Mouse (Mus musculus): ENCODE results near the gene Ifna11. TPM values are rescaled to one million over a fixed set of nuclear protein-coding genes. Genes with fewer than 3 reads are reported as not detected.

Ifna11 gene
- polyA plus RNA-seq, 1 experiment from 2014 or later, result not detected

GRCm38 (mm10) chr4:88863309-88863708 is 43.5 kb downstream of the Ifna11 start:
- WGBS (ENCODE audit: insufficient replicate concordance), result 24% methylated on average over 7 of the region's 7 CpGs
- ATAC-seq, result no peak
- Histone ChIP-seq H3K4me1 (ENCODE audit: insufficient read depth) (peaks cover 10% of the 10 kb centered on the region), H3K9ac (replicated peaks) (no peak overlapping the region), H3K36me3 (replicated peaks; ENCODE audit: insufficient read depth, low read length) (no peaks in the 10 kb centered on the region), H3K27ac (ENCODE audit: low read depth) (no peak overlapping the region), H3K4me2 (ENCODE audit: low read depth, low read length) (no peak overlapping the region), H3K4me3 (ENCODE audit: low read depth, low read length) (no peak overlapping the region), H3K9me3 (ENCODE audit: low read length) (no peaks in the 10 kb centered on the region), H3K27me3 (ENCODE audit: insufficient read depth, low read length) (no peaks in the 10 kb centered on the region)
- DNase-seq, result no peak
- TF ChIP-seq CTCF (IDR thresholded peaks at IDR 0.05; ENCODE audit: low read depth) (no peak), EP300 (IDR thresholded peaks at IDR 0.05; ENCODE audit: low read depth) (no peak)

DNA sequence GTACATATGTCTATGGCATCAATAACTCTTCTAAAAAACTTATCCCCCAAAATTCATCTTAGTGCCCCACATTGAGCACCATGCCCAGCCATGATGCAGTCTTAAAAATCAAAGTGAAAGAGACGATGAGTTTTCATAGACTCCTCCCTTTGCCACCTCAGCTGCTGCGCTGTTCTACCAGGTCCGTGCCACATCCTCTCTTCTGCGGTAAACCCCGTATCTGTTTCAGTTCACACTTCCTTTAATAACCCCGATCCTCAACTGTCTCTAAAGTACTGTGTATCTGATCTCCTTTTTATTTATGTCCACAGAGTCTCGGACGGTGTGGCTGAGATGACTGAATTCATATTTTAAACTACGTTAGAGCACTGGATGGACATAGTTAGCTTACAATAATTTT is 44.8 kb downstream of the Ifna11 start:
- WGBS (ENCODE audit: insufficient replicate concordance), result 18% methylated on average over 9 of the region's 9 CpGs
- peak overlapping the region; percentile 55 for H3K4me2 ChIP-seq (ENCODE audit: low read depth, low read length)
- ATAC-seq, result peak; percentile 43

GRCm38 (mm10) chr4:88865011-88865569 is 45.3 kb downstream of the Ifna11 start:
- Histone ChIP-seq H3K27me3 (ENCODE audit: insufficient read depth, low read length) (no peaks in the 10 kb centered on the region), H3K27ac (ENCODE audit: low read depth) (peak overlapping the region; percentile 64), H3K9ac (replicated peaks) (no peak overlapping the region), H3K4me1 (ENCODE audit: insufficient read depth) (peaks cover 12% of the 10 kb centered on the region), H3K4me3 (ENCODE audit: low read depth, low read length) (peak overlapping the region; percentile 19; the same call in 1 of the 2 replicates), H3K4me2 (ENCODE audit: low read depth, low read length) (peak overlapping the region; percentile 55), H3K36me3 (replicated peaks; ENCODE audit: insufficient read depth, low read length) (no peaks in the 10 kb centered on the region), H3K9me3 (ENCODE audit: low read length) (no peaks in the 10 kb centered on the region)
- no peak for ATAC-seq
- whole genome bisulfite sequencing (ENCODE audit: insufficient replicate concordance), result 16% methylated on average over 6 of the region's 6 CpGs
- TF ChIP-seq EP300 (IDR thresholded peaks at IDR 0.05; ENCODE audit: low read depth) (no peak), CTCF (IDR thresholded peaks at IDR 0.05; ENCODE audit: low read depth) (no peak)
- no peak for DNase-seq

More for the DNA sequence above, 44.8 kb downstream of the Ifna11 start:
- no peaks in the 10 kb centered on the region for H3K27me3 ChIP-seq (ENCODE audit: insufficient read depth, low read length)
- no peak for DNase-seq
- H3K9ac ChIP-seq (replicated peaks), result no peak overlapping the region
- no peaks in the 10 kb centered on the region for H3K9me3 ChIP-seq (ENCODE audit: low read length)
- peaks cover 12% of the 10 kb centered on the region for H3K4me1 ChIP-seq (ENCODE audit: insufficient read depth)
- peak overlapping the region; percentile 19; the same call in 1 of the 2 replicates for H3K4me3 ChIP-seq (ENCODE audit: low read depth, low read length)
- peak overlapping the region; percentile 64 for H3K27ac ChIP-seq (ENCODE audit: low read depth)
- H3K36me3 ChIP-seq (replicated peaks; ENCODE audit: insufficient read depth, low read length), result no peaks in the 10 kb centered on the region
- TF ChIP-seq CTCF (IDR thresholded peaks at IDR 0.05; ENCODE audit: low read depth) (no peak), EP300 (IDR thresholded peaks at IDR 0.05; ENCODE audit: low read depth) (peak; percentile 58)

GRCm38 (mm10) chr4:88867366-88867925 is 47.7 kb downstream of the Ifna11 start:
- Histone ChIP-seq H3K9me3 (ENCODE audit: low read length) (no peaks in the 10 kb centered on the region), H3K4me3 (ENCODE audit: low read depth, low read length) (peak overlapping the region; percentile 65), H3K36me3 (replicated peaks; ENCODE audit: insufficient read depth, low read length) (no peaks in the 10 kb centered on the region), H3K27ac (ENCODE audit: low read depth) (no peak overlapping the region), H3K4me2 (ENCODE audit: low read depth, low read length) (peak overlapping the region; percentile 94), H3K9ac (replicated peaks) (peak overlapping the region; percentile 66), H3K4me1 (ENCODE audit: insufficient read depth) (peaks cover 12% of the 10 kb centered on the region), H3K27me3 (ENCODE audit: insufficient read depth, low read length) (no peaks in the 10 kb centered on the region)
- ATAC-seq, result peak; percentile 74
- TF ChIP-seq CTCF (IDR thresholded peaks at IDR 0.05; ENCODE audit: low read depth) (peak; percentile 97), EP300 (IDR thresholded peaks at IDR 0.05; ENCODE audit: low read depth) (no peak)
- WGBS (ENCODE audit: insufficient replicate concordance), result under 1% methylated on average over 8 of the region's 8 CpGs
- DNase-seq, result peak; percentile 85

DNA sequence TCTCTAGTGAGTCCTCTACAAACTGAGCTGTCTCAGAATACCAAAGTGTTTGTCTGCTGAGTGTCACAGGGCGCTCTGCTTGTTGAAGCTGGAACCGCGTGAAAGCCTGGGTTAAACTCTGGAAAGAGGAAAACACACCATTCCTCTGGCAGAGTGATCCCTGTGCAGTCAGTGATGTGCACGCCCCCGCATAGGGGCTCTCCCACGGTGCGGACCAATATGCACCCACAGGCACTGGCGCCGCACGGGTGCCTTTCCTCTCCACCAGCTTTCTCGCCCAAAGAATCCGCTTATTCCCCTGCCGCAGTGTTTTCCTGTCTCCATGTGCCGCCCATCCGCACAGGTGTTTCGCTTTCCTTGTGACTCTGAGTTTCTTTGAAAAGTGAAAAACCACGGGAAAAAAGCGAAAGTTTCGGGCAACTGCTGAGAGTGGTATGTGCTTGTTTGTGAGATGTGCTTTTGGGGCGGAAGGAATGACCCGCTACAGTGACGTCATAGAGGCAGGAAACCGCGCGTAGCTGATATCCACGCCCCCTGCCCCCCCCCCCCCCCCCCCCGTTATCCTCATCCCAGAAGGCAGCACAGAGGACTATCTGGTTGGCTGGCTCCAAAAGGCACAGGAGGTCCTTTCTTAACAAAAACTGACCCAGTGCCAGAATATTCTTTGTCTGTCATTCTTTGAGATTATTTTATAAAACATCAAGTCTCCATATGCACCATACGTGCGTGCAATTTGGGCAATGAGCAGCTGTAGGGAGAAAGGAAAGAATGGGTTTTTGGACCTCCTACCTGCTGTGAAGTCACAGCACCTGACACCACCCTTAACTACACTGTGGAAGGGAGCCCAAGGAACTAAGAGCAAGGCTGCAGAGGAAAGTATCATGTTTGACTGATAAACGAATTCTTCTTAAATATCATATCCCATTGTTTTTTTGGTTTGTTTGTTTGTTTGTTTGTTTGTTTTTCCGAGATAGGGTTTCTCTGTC is 48.5 kb downstream of the Ifna11 start:
- H3K4me3 ChIP-seq (ENCODE audit: low read depth, low read length), result peak overlapping the region; percentile 65
- TF ChIP-seq EP300 (IDR thresholded peaks at IDR 0.05; ENCODE audit: low read depth), result no peak
- TF ChIP-seq CTCF (IDR thresholded peaks at IDR 0.05; ENCODE audit: low read depth), result no peak

More for the DNA sequence above, 48.5 kb downstream of the Ifna11 start:
- H3K4me2 ChIP-seq (ENCODE audit: low read depth, low read length), result peak overlapping the region; percentile 94
- H3K36me3 ChIP-seq (replicated peaks; ENCODE audit: insufficient read depth, low read length), result no peaks in the 10 kb centered on the region
- 6% methylated on average over 30 of the region's 31 CpGs for WGBS (ENCODE audit: insufficient replicate concordance)
- ATAC-seq, result peak; percentile 70
- H3K9ac ChIP-seq (replicated peaks), result peak overlapping the region; percentile 66
- 0 out of 2 replicates have a peak overlapping the region, but pooled peaks have one; percentile 13 for H3K27ac ChIP-seq (ENCODE audit: low read depth)
- peaks cover 12% of the 10 kb centered on the region for H3K4me1 ChIP-seq (ENCODE audit: insufficient read depth)
- peak; percentile 74 for DNase-seq
- H3K27me3 ChIP-seq (ENCODE audit: insufficient read depth, low read length), result no peaks in the 10 kb centered on the region
- H3K9me3 ChIP-seq (ENCODE audit: low read length), result no peaks in the 10 kb centered on the region

Other genes starting within 250 kb of the Ifna11 start
- not detected in 2 replicates for gene Ifna14, start 248.2 kb upstream of the Ifna11 start, polyA plus RNA-seq (2015; fragmentation: Nextera tagmentation; extraction: Ambion mirVana)
- gene Ifna9, start 227.6 kb upstream of the Ifna11 start, polyA plus RNA-seq (2015; fragmentation: Nextera tagmentation; extraction: Ambion mirVana), result not detected in 2 replicates
- gene Ifna12, start 216.6 kb upstream of the Ifna11 start, polyA plus RNA-seq (2015; fragmentation: Nextera tagmentation; extraction: Ambion mirVana), result not detected in 2 replicates
- not detected in 2 replicates for gene C87499, start 185.5 kb upstream of the Ifna11 start, polyA plus RNA-seq (2015; fragmentation: Nextera tagmentation; extraction: Ambion mirVana)
- not detected in 2 replicates for gene Ifna13, start 175.5 kb upstream of the Ifna11 start, polyA plus RNA-seq (2015; fragmentation: Nextera tagmentation; extraction: Ambion mirVana)
- gene Ifna16, start 143.0 kb upstream of the Ifna11 start, polyA plus RNA-seq (2015; fragmentation: Nextera tagmentation; extraction: Ambion mirVana), result not detected in 2 replicates
- gene Ifna2, start 136.0 kb upstream of the Ifna11 start, polyA plus RNA-seq (2015; fragmentation: Nextera tagmentation; extraction: Ambion mirVana), result not detected in 2 replicates
- not detected in 2 replicates for gene Ifnab, start 128.6 kb upstream of the Ifna11 start, polyA plus RNA-seq (2015; fragmentation: Nextera tagmentation; extraction: Ambion mirVana)
- gene Gm26566, start 98.2 kb upstream of the Ifna11 start, polyA plus RNA-seq (2015; fragmentation: Nextera tagmentation; extraction: Ambion mirVana), result 0.15 and 0.22 TPM in 2 replicates
- 18.6 and 20.1 TPM in 2 replicates for gene Klhl9, start 97.5 kb upstream of the Ifna11 start, polyA plus RNA-seq (2015; fragmentation: Nextera tagmentation; extraction: Ambion mirVana)
- gene Gm13271, start 65.1 kb upstream of the Ifna11 start, polyA plus RNA-seq (2015; fragmentation: Nextera tagmentation; extraction: Ambion mirVana), result not detected in 2 replicates
- gene Gm13283, start 59.8 kb upstream of the Ifna11 start, polyA plus RNA-seq (2015; fragmentation: Nextera tagmentation; extraction: Ambion mirVana), result 0.13 TPM in 1 of 2 replicates, not detected in the other
- gene Gm13290, start 46.1 kb upstream of the Ifna11 start, polyA plus RNA-seq (2015; fragmentation: Nextera tagmentation; extraction: Ambion mirVana), result not detected in 2 replicates
- not detected in 2 replicates for gene Gm13289, start 43.0 kb upstream of the Ifna11 start, polyA plus RNA-seq (2015; fragmentation: Nextera tagmentation; extraction: Ambion mirVana)
- not detected in 2 replicates for gene Gm13272, start 40.1 kb upstream of the Ifna11 start, polyA plus RNA-seq (2015; fragmentation: Nextera tagmentation; extraction: Ambion mirVana)
- not detected in 2 replicates for gene Ifnz, start 37.8 kb upstream of the Ifna11 start, polyA plus RNA-seq (2015; fragmentation: Nextera tagmentation; extraction: Ambion mirVana)
- gene Gm13276, start 34.2 kb upstream of the Ifna11 start, polyA plus RNA-seq (2015; fragmentation: Nextera tagmentation; extraction: Ambion mirVana), result not detected in 2 replicates
- gene Gm13277, start 31.3 kb upstream of the Ifna11 start, polyA plus RNA-seq (2015; fragmentation: Nextera tagmentation; extraction: Ambion mirVana), result not detected in 2 replicates
- not detected in 2 replicates for gene Gm13278, start 28.4 kb upstream of the Ifna11 start, polyA plus RNA-seq (2015; fragmentation: Nextera tagmentation; extraction: Ambion mirVana)
- gene Gm13275, start 25.5 kb upstream of the Ifna11 start, polyA plus RNA-seq (2015; fragmentation: Nextera tagmentation; extraction: Ambion mirVana), result not detected in 2 replicates
- not detected in 2 replicates for gene Gm13279, start 22.6 kb upstream of the Ifna11 start, polyA plus RNA-seq (2015; fragmentation: Nextera tagmentation; extraction: Ambion mirVana)
- gene Gm13285, start 20.3 kb upstream of the Ifna11 start, polyA plus RNA-seq (2015; fragmentation: Nextera tagmentation; extraction: Ambion mirVana), result 0.17 and 0.25 TPM in 2 replicates
- not detected in 2 replicates for gene Gm13287, start 16.7 kb upstream of the Ifna11 start, polyA plus RNA-seq (2015; fragmentation: Nextera tagmentation; extraction: Ambion mirVana)
- not detected in 2 replicates for gene Gm13288, start 14.4 kb upstream of the Ifna11 start, polyA plus RNA-seq (2015; fragmentation: Nextera tagmentation; extraction: Ambion mirVana)
- not detected in 2 replicates for gene Ifna7, start 3.7 kb upstream of the Ifna11 start, polyA plus RNA-seq (2015; fragmentation: Nextera tagmentation; extraction: Ambion mirVana)
- not detected in 2 replicates for gene Ifna6, start 7.5 kb downstream of the Ifna11 start, polyA plus RNA-seq (2015; fragmentation: Nextera tagmentation; extraction: Ambion mirVana)
- not detected in 2 replicates for gene Ifna5, start 15.6 kb downstream of the Ifna11 start, polyA plus RNA-seq (2015; fragmentation: Nextera tagmentation; extraction: Ambion mirVana)
- gene Ifna4, start 21.9 kb downstream of the Ifna11 start, polyA plus RNA-seq (2015; fragmentation: Nextera tagmentation; extraction: Ambion mirVana), result not detected in 2 replicates
- gene Ifna1, start 30.1 kb downstream of the Ifna11 start, polyA plus RNA-seq (2015; fragmentation: Nextera tagmentation; extraction: Ambion mirVana), result not detected in 2 replicates
- gene Ifne, start 60.2 kb downstream of the Ifna11 start, polyA plus RNA-seq (2015; fragmentation: Nextera tagmentation; extraction: Ambion mirVana), result not detected in 2 replicates

Data from liver, postnatal 0 days (tissue).